Mouse (Mus musculus) hindbrain, embryonic 14.5 days (tissue): Measurements from ENCODE around the gene Saxo1. TPM values are rescaled to one million over a fixed set of nuclear protein-coding genes. Genes with fewer than 3 reads are reported as not detected.

Source experiments
- ATAC-seq: fragments of 200-750 bp; cut with Nextera tagmentation; 2 replicates; pipeline ENCODE4 v1.8.0; 2017; ENCODE audit warnings: moderate number of reproducible peaks, mild to moderate bottlenecking, moderate TSS enrichment, moderate library complexity; ENCODE audit not compliant: low FRiP score
- DNase-seq: peaks from one replicate; pipeline ENCODE4 v3.0.0-alpha.2; 2015; ENCODE audit warnings: low spot score
- H3K27ac ChIP-seq: fragments of 300-500 bp; sonication (generic); 2 replicates; pipeline ENCODE4 v1.5.1; 2014; ENCODE audit warnings: mild to moderate bottlenecking, moderate library complexity
- H3K27me3 ChIP-seq: fragments of 300-500 bp; sonication (generic); 2 replicates; pipeline ENCODE4 v1.6.1; 2014; ENCODE audit warnings: mild to moderate bottlenecking, low read length, mixed read lengths; ENCODE audit not compliant: control insufficient read depth, insufficient read depth
- H3K36me3 ChIP-seq: fragments of 300-500 bp; sonication (generic); replicated peaks from 2 replicates; pipeline ENCODE4 v1.6.1; 2014; ENCODE audit not compliant: control insufficient read depth, insufficient read depth
- H3K4me1 ChIP-seq: fragments of 300-500 bp; sonication (generic); replicated peaks from 2 replicates; pipeline ENCODE4 v1.6.1; 2014; ENCODE audit warnings: antibody characterized with exemption, low read length, mixed read lengths; ENCODE audit not compliant: control insufficient read depth, insufficient read depth
- H3K4me2 ChIP-seq: fragments of 300-500 bp; sonication (generic); replicated peaks from 2 replicates; pipeline ENCODE4 v1.6.1; 2014; ENCODE audit warnings: mild to moderate bottlenecking, moderate library complexity
- H3K4me3 ChIP-seq: fragments of 300-500 bp; sonication (generic); replicated peaks from 2 replicates; pipeline ENCODE4 v1.5.1; 2014; ENCODE audit warnings: mild to moderate bottlenecking, low read length
- H3K9ac ChIP-seq: fragments of 300-500 bp; sonication (generic); 2 replicates; pipeline ENCODE4 v1.6.1; 2014
- H3K9me3 ChIP-seq: fragments of 300-500 bp; sonication (generic); 2 replicates; pipeline ENCODE4 v1.6.1; 2016; ENCODE audit warnings: low read length; ENCODE audit not compliant: control insufficient read depth
- WGBS: fragments of 180-500 bp; shearing (Covaris S2); extraction: QIAGEN DNeasy Blood & Tissue Kit; methylation state at CpG from one replicate; pipeline ENCODE4 v1.1.7; 2014; 5-methylcytosine and 5-hydroxymethylcytosine counted together
- polyA plus RNA-seq: library from polyadenylated mRNA; unstranded; fragments of >200 nt; fragmentation: Nextera tagmentation; extraction: Ambion mirVana; gene quantifications from 2 replicates; pipeline ENCODE4 v1.2.1, GENCODE M21; 2014

Saxo1 gene
- polyA plus RNA-seq: not detected in 2 replicates

DNA sequence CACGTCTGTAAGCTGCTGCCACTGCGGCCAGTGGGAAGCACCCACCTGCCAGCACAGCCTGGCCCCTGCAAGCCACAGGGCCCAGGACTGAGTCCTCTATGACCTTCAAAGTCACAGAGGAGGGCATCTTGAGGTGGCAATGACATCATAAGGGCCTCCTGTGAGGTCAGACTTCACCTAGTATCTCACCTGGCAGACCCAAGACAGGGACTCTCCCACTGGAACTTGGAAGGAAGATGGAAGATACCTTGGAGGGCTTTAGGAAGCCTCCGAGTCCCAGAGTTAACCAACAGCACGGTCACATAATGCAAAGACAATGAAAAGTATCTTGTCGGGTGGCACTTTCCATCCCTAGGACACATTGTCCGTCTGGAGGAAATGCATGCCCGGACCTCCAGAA is at the start of gene Saxo1:
TSS of gene Saxo1 (minus strand) at position 101 of the 400 bp plus-strand sequence.
- no peak for ATAC-seq
- Histone ChIP-seq H3K4me2 (no peak within 1 kb of the TSS), H3K9ac (no peak within 1 kb of the TSS), H3K4me1 (no peaks in the 10 kb centered on the region), H3K27ac (no peak within 1 kb of the TSS), H3K36me3 (no peaks in the 10 kb centered on the region), H3K9me3 (no peaks in the 10 kb centered on the region), H3K27me3 (no peaks in the 10 kb centered on the region), H3K4me3 (no peak within 1 kb of the TSS)
- no peak for DNase-seq
- WGBS: 92% methylated on average over 7 of the region's 7 CpGs

DNA sequence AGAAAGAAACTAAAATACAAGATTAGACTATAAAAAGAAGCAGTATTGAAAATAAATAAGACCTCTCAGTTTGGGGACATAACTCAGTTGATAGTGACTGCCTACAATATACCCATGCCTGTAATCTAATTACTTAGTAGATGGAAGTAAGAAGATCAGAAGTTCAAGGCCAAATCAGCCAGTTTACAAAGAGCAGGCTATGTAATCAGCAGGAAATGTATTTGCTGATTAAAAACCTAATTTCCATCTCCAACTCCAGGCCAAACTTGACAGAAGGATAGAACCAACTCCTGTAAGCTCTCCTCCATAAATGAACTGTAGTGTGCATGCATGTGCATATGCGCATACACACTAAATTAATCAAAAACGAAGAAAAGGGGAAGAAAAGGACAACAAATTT is 33.2 kb upstream of the Saxo1 start:
- ATAC-seq: no peak
- Histone ChIP-seq H3K4me1 (no peaks in the 10 kb centered on the region), H3K36me3 (peaks cover 35% of the 10 kb centered on the region), H3K4me3 (no peak overlapping the region), H3K9ac (no peak overlapping the region), H3K4me2 (no peak overlapping the region), H3K9me3 (no peaks in the 10 kb centered on the region), H3K27me3 (no peaks in the 10 kb centered on the region), H3K27ac (no peak overlapping the region)
- WGBS: 95% methylated on average over 2 of the region's 2 CpGs
- no peak for DNase-seq

DNA sequence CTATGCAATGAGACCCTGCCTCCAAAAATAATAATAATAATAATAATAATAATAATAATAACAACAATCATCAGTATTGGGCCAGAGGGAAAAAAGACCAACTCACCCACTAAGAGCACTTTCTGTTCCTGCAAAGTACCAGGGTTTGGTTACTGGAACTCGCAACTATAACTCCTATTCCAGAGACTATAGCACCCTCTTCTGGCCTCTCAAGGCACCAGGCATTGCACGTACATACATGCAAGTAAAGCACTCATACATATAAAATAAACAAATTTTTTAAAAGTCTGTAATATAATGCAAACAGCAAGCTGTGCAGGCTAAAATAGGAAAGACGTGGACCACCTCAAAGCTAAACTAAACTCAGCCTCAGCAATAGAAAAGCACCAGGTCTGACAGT is 30.1 kb upstream of the Saxo1 start:
- H3K27ac ChIP-seq: no peak overlapping the region
- H3K4me1 ChIP-seq: no peaks in the 10 kb centered on the region
- H3K4me2 ChIP-seq: no peak overlapping the region
- H3K27me3 ChIP-seq: no peaks in the 10 kb centered on the region
- H3K36me3 ChIP-seq: peaks cover 58% of the 10 kb centered on the region
- no peak overlapping the region for H3K9ac ChIP-seq
- DNase-seq: no peak
- WGBS: 88% methylated on average over 3 of the region's 3 CpGs
- H3K9me3 ChIP-seq: no peaks in the 10 kb centered on the region
- no peak for ATAC-seq
- no peak overlapping the region for H3K4me3 ChIP-seq

- Histone ChIP-seq H3K36me3 (peaks cover 53% of the 10 kb centered on the region), H3K9me3 (no peaks in the 10 kb centered on the region), H3K4me3 (no peak overlapping the region), H3K4me2 (no peak overlapping the region), H3K9ac (no peak overlapping the region), H3K27me3 (no peaks in the 10 kb centered on the region), H3K4me1 (peaks cover 25% of the 10 kb centered on the region), H3K27ac (no peak overlapping the region)
- no peak for ATAC-seq
- no peak for DNase-seq
- WGBS: 82% methylated on average over 3 of the region's 3 CpGs
Measured at GRCm38 (mm10) chr4:86580591-86580990, 22.5 kb upstream of the Saxo1 start.

GRCm38 (mm10) chr4:86580056-86580455 is 21.9 kb upstream of the Saxo1 start:
- H3K27me3 ChIP-seq: no peaks in the 10 kb centered on the region
- no peak for DNase-seq
- no peak overlapping the region for H3K4me2 ChIP-seq
- H3K9me3 ChIP-seq: no peaks in the 10 kb centered on the region
- H3K27ac ChIP-seq: no peak overlapping the region
- peaks cover 48% of the 10 kb centered on the region for H3K36me3 ChIP-seq
- 66% methylated on average over 4 of the region's 4 CpGs for WGBS
- H3K9ac ChIP-seq: no peak overlapping the region
- ATAC-seq: no peak
- H3K4me1 ChIP-seq: peaks cover 25% of the 10 kb centered on the region
- no peak overlapping the region for H3K4me3 ChIP-seq

DNA sequence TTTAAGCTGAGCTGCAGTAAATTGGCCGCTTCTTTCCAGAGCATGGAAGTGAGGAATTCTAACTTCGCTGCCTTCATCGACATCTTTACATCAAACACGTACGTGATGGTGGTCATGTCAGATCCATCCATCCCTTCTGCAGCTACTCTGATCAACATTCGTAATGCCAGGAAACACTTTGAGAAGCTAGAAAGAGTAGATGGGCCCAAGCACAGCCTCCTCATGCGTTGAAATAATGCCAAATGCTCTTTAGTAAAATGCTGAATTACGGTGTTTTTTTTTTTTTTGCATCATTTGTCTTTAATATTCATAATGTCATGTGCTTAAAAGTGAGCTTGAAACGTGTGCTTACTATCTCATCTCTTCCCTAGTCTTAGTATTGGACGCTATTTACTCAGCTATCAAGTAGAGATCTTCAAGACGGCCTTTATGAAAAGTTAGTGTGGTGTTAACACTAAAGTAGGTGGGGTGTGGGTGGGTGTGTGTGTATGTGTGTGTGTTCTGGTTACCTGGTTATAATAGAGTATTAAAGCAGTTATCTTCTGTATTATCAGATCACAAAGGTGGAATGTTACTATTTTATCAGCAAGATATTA is 18.6 kb upstream of the Saxo1 start:
- Histone ChIP-seq H3K4me1 (peaks cover 25% of the 10 kb centered on the region), H3K4me2 (peak overlapping the region; percentile 92), H3K36me3 (peaks cover 20% of the 10 kb centered on the region; the same call in 1 of the 2 replicates), H3K27me3 (no peaks in the 10 kb centered on the region), H3K27ac (peak overlapping the region; percentile 93), H3K9me3 (no peaks in the 10 kb centered on the region), H3K9ac (peak overlapping the region; percentile 96), H3K4me3 (peak overlapping the region; percentile 74)
- ATAC-seq (no peak), DNase-seq (no peak)
- WGBS: 10% methylated on average over 11 of the region's 11 CpGs

- H3K4me1 ChIP-seq: peaks cover 25% of the 10 kb centered on the region
- peak; percentile 64 for DNase-seq
- ATAC-seq: no peak
- H3K4me2 ChIP-seq: peak overlapping the region; percentile 92
- no peaks in the 10 kb centered on the region for H3K9me3 ChIP-seq
- peaks cover 20% of the 10 kb centered on the region; the same call in 1 of the 2 replicates for H3K36me3 ChIP-seq
- H3K9ac ChIP-seq: peak overlapping the region; percentile 96
- no peaks in the 10 kb centered on the region for H3K27me3 ChIP-seq
- H3K4me3 ChIP-seq: peak overlapping the region; percentile 74
- WGBS: under 1% methylated on average over 20 of the region's 20 CpGs
- H3K27ac ChIP-seq: peak overlapping the region; percentile 93
Measured at GRCm38 (mm10) chr4:86576120-86576541, 18.0 kb upstream of the Saxo1 start.

GRCm38 (mm10) chr4:86575283-86575983 is 17.3 kb upstream of the Saxo1 start, which contains the start of gene Rraga:
Rraga (plus strand) TSS chr4:86575668.
- H3K36me3 ChIP-seq: peaks cover 15% of the 10 kb centered on the region; the same call in 1 of the 2 replicates
- under 1% methylated on average over 53 of the region's 53 CpGs for WGBS
- no peaks in the 10 kb centered on the region for H3K9me3 ChIP-seq
- H3K9ac ChIP-seq: peak within 1 kb of the TSS; percentile 96
- peak within 1 kb of the TSS; percentile 93 for H3K27ac ChIP-seq
- H3K4me3 ChIP-seq: peak within 1 kb of the TSS; percentile 74
- no peaks in the 10 kb centered on the region for H3K27me3 ChIP-seq
- H3K4me2 ChIP-seq: peak within 1 kb of the TSS; percentile 92
- peaks cover 25% of the 10 kb centered on the region for H3K4me1 ChIP-seq
- DNase-seq: peak; percentile 96
- ATAC-seq: peak; percentile 98

- H3K4me1 ChIP-seq: peaks cover 25% of the 10 kb centered on the region
- H3K4me2 ChIP-seq: peak overlapping the region; percentile 92
- H3K9ac ChIP-seq: peak overlapping the region; percentile 96
- peaks cover 15% of the 10 kb centered on the region; the same call in 1 of the 2 replicates for H3K36me3 ChIP-seq
- H3K27ac ChIP-seq: peak overlapping the region; percentile 93
- DNase-seq (no peak), ATAC-seq (peak; percentile 48)
- H3K4me3 ChIP-seq: peak overlapping the region; percentile 74
- H3K27me3 ChIP-seq: no peaks in the 10 kb centered on the region
- WGBS: 15% methylated on average over 6 of the region's 6 CpGs
- H3K9me3 ChIP-seq: no peaks in the 10 kb centered on the region
Measured at GRCm38 (mm10) chr4:86574939-86575282, 16.8 kb upstream of the Saxo1 start.
